Mouse (Mus musculus): Measurements from ENCODE around the gene Gm1527. TPM values are rescaled to one million over a fixed set of nuclear protein-coding genes. Genes with fewer than 3 reads are reported as not detected.
"Not testable (repeated sequence)": the region's sequence is repeated elsewhere in the genome, so short reads cannot be mapped to it uniquely, and the experiment has no call there.

Gene Gm1527
- polyA plus RNA-seq (2015; fragmentation: Nextera tagmentation; extraction: Ambion mirVana) = not detected in 2 replicates

GRCm38 (mm10) chr3:28892317-28892716, at the start of gene Gm1527:
Gene Gm1527, plus strand, starts transcription at chr3:28892617.
- Histone ChIP-seq H3K4me2 (ENCODE audit: low read depth, low read length) (no peak within 1 kb of the TSS), H3K27ac (ENCODE audit: low read depth) (no peak within 1 kb of the TSS), H3K9me3 (ENCODE audit: low read length) (no peaks in the 10 kb centered on the region), H3K4me1 (ENCODE audit: insufficient read depth) (no peaks in the 10 kb centered on the region), H3K9ac (replicated peaks) (no peak within 1 kb of the TSS), H3K36me3 (replicated peaks; ENCODE audit: insufficient read depth, low read length) (no peaks in the 10 kb centered on the region), H3K27me3 (ENCODE audit: insufficient read depth, low read length) (no peaks in the 10 kb centered on the region), H3K4me3 (ENCODE audit: low read depth, low read length) (no peak within 1 kb of the TSS)
- ATAC-seq = no peak
- WGBS (ENCODE audit: insufficient replicate concordance) = 24% methylated on average over 1 of the region's 1 CpGs
- TF ChIP-seq CTCF (IDR thresholded peaks at IDR 0.05; ENCODE audit: low read depth) (no peak), EP300 (IDR thresholded peaks at IDR 0.05; ENCODE audit: low read depth) (no peak)
- no peak for DNase-seq

- no peak for DNase-seq
- Histone ChIP-seq H3K27ac (ENCODE audit: low read depth) (no peak overlapping the region), H3K9me3 (ENCODE audit: low read length) (no peaks in the 10 kb centered on the region), H3K4me3 (ENCODE audit: low read depth, low read length) (no peak overlapping the region), H3K27me3 (ENCODE audit: insufficient read depth, low read length) (no peaks in the 10 kb centered on the region), H3K9ac (replicated peaks) (no peak overlapping the region), H3K36me3 (replicated peaks; ENCODE audit: insufficient read depth, low read length) (no peaks in the 10 kb centered on the region), H3K4me1 (ENCODE audit: insufficient read depth) (no peaks in the 10 kb centered on the region), H3K4me2 (ENCODE audit: low read depth, low read length) (no peak overlapping the region)
- ATAC-seq = no peak
- WGBS (ENCODE audit: insufficient replicate concordance) = 53% methylated on average over 8 of the region's 8 CpGs
- no peak for TF ChIP-seq CTCF (IDR thresholded peaks at IDR 0.05; ENCODE audit: low read depth)
These were observed 49.2 kb upstream of the Gm1527 start for GRCm38 (mm10) chr3:28843231-28843630.

- H3K36me3 ChIP-seq (replicated peaks; ENCODE audit: insufficient read depth, low read length) = no peaks in the 10 kb centered on the region
- no peak for TF ChIP-seq CTCF (IDR thresholded peaks at IDR 0.05; ENCODE audit: low read depth)
- no peak for TF ChIP-seq EP300 (IDR thresholded peaks at IDR 0.05; ENCODE audit: low read depth)
- no peaks in the 10 kb centered on the region for H3K9me3 ChIP-seq (ENCODE audit: low read length)
- no peak for ATAC-seq
- H3K27me3 ChIP-seq (ENCODE audit: insufficient read depth, low read length) = no peaks in the 10 kb centered on the region
- H3K4me2 ChIP-seq (ENCODE audit: low read depth, low read length) = no peak overlapping the region
- H3K4me3 ChIP-seq (ENCODE audit: low read depth, low read length) = no peak overlapping the region
- no peak for DNase-seq
- H3K9ac ChIP-seq (replicated peaks) = no peak overlapping the region
- H3K4me1 ChIP-seq (ENCODE audit: insufficient read depth) = no peaks in the 10 kb centered on the region
- no peak overlapping the region for H3K27ac ChIP-seq (ENCODE audit: low read depth)
These were observed 45.3 kb upstream of the Gm1527 start for GRCm38 (mm10) chr3:28847115-28847514.

GRCm38 (mm10) chr3:28852174-28852573, 40.2 kb upstream of the Gm1527 start:
- not testable (repeated sequence) for H3K9me3 ChIP-seq (ENCODE audit: low read length); H3K9ac ChIP-seq (replicated peaks); H3K27me3 ChIP-seq (ENCODE audit: insufficient read depth, low read length); H3K4me3 ChIP-seq (ENCODE audit: low read depth, low read length); H3K4me1 ChIP-seq (ENCODE audit: insufficient read depth); H3K27ac ChIP-seq (ENCODE audit: low read depth); H3K36me3 ChIP-seq (replicated peaks; ENCODE audit: insufficient read depth, low read length); DNase-seq; H3K4me2 ChIP-seq (ENCODE audit: low read depth, low read length); ATAC-seq
- 80% methylated on average over 3 of the region's 3 CpGs for WGBS (ENCODE audit: insufficient replicate concordance)

GRCm38 (mm10) chr3:28859630-28860392, 32.6 kb upstream of the Gm1527 start:
- H3K27ac ChIP-seq (ENCODE audit: low read depth); H3K9me3 ChIP-seq (ENCODE audit: low read length); H3K27me3 ChIP-seq (ENCODE audit: insufficient read depth, low read length); H3K4me1 ChIP-seq (ENCODE audit: insufficient read depth); H3K4me3 ChIP-seq (ENCODE audit: low read depth, low read length); H3K36me3 ChIP-seq (replicated peaks; ENCODE audit: insufficient read depth, low read length); H3K9ac ChIP-seq (replicated peaks); ATAC-seq; H3K4me2 ChIP-seq (ENCODE audit: low read depth, low read length); DNase-seq: not testable (repeated sequence)

GRCm38 (mm10) chr3:28896966-28897365, 4.5 kb downstream of the Gm1527 start:
- not testable (repeated sequence) for H3K27me3 ChIP-seq (ENCODE audit: insufficient read depth, low read length); DNase-seq; H3K9ac ChIP-seq (replicated peaks); H3K27ac ChIP-seq (ENCODE audit: low read depth); H3K36me3 ChIP-seq (replicated peaks; ENCODE audit: insufficient read depth, low read length); H3K9me3 ChIP-seq (ENCODE audit: low read length); H3K4me2 ChIP-seq (ENCODE audit: low read depth, low read length); H3K4me3 ChIP-seq (ENCODE audit: low read depth, low read length); ATAC-seq; H3K4me1 ChIP-seq (ENCODE audit: insufficient read depth)
- 40% methylated on average over 6 of the region's 6 CpGs for WGBS (ENCODE audit: insufficient replicate concordance)

- DNase-seq (no peak), ATAC-seq (no peak)
- Histone ChIP-seq H3K36me3 (replicated peaks; ENCODE audit: insufficient read depth, low read length) (no peaks in the 10 kb centered on the region), H3K27me3 (ENCODE audit: insufficient read depth, low read length) (no peaks in the 10 kb centered on the region), H3K27ac (ENCODE audit: low read depth) (no peak overlapping the region), H3K9me3 (ENCODE audit: low read length) (no peaks in the 10 kb centered on the region), H3K4me3 (ENCODE audit: low read depth, low read length) (no peak overlapping the region), H3K4me2 (ENCODE audit: low read depth, low read length) (no peak overlapping the region), H3K4me1 (ENCODE audit: insufficient read depth) (no peaks in the 10 kb centered on the region), H3K9ac (replicated peaks) (no peak overlapping the region)
- WGBS (ENCODE audit: insufficient replicate concordance) = 74% methylated on average over 2 of the region's 2 CpGs
- TF ChIP-seq CTCF (IDR thresholded peaks at IDR 0.05; ENCODE audit: low read depth) = no peak
- TF ChIP-seq EP300 (IDR thresholded peaks at IDR 0.05; ENCODE audit: low read depth) = no peak
These were observed 73.5 kb downstream of the Gm1527 start for GRCm38 (mm10) chr3:28965931-28966330.
